Mouse (Mus musculus): ENCODE data around the gene Rin1.

- TF ChIP-seq POLR2A (IDR thresholded peaks at IDR 0.05; ENCODE audit: borderline replicate concordance, extremely low read depth, low read depth, low read length) (no peak), CTCF (IDR thresholded peaks at IDR 0.05; ENCODE audit: insufficient read depth, low read length) (no peak)
These were observed 2.6 kb downstream of the Rin1 start for GRCm38 (mm10) chr19:5052853-5053252.

All from lung, adult 2 months (tissue).